Mouse (Mus musculus): Measurements from ENCODE around the gene Magi1.

Gene Magi1

GRCm38 (mm10) chr6:94257831-94258173 lies 25.9 kb downstream of the Magi1 start:
- DNase-seq (ENCODE audit: low read depth), result no peak

GRCm38 (mm10) chr6:94256982-94257830 lies 26.5 kb downstream of the Magi1 start:
- no peak for DNase-seq (ENCODE audit: low read depth)

DNA sequence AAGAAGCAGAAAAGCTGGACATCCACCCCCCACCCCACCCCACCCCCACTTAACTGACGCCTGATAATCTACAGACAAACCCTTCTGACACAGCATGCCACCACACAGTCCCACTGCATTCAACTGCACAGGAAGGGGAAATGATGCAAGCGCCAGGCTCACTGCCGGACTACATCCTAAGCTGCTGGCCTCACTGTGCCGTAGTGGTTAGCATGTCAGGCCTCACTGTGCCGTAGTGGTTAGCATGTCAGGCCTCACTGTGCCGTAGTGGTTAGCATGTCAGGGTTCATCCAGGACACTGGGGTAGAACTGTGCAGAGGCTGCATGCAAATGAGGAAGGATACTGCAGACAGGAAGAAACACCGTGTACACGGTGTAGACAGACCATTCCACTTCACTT lies 29.8 kb downstream of the Magi1 start:
- no peak for DNase-seq (ENCODE audit: low read depth)

- no peak for DNase-seq (ENCODE audit: low read depth)
Observed at GRCm38 (mm10) chr6:94251358-94251945, 32.3 kb downstream of the Magi1 start.

DNA sequence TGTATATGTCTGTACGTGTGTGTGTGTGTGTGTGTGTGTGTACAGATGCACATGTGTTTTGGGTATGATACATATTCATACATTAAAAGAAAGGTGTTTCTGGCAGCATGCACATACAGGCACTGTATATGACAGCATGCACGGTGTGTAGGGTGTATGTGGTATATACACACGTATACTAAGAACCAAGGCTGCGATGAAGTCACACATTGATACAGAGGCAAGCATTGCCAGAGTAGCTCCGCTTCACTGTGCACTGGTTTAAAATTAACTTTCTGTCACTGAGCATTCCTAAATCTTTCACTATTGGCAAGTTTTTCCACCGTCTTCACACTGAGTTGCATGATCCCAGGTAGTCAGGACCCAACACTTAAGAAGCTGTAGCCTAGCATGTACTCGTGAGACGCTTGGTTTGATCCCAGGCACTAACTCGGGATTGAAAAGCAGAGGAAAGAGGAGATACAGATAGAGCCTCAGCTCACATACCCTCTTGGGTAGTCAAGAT lies 34.4 kb downstream of the Magi1 start:
- no peak for DNase-seq (ENCODE audit: low read depth)

GRCm38 (mm10) chr6:94241251-94241650 lies 42.5 kb downstream of the Magi1 start:
- no peak for DNase-seq (ENCODE audit: low read depth)

- DNase-seq (ENCODE audit: low read depth), result no peak
Observed at GRCm38 (mm10) chr6:94238643-94239042, 45.1 kb downstream of the Magi1 start.

DNA sequence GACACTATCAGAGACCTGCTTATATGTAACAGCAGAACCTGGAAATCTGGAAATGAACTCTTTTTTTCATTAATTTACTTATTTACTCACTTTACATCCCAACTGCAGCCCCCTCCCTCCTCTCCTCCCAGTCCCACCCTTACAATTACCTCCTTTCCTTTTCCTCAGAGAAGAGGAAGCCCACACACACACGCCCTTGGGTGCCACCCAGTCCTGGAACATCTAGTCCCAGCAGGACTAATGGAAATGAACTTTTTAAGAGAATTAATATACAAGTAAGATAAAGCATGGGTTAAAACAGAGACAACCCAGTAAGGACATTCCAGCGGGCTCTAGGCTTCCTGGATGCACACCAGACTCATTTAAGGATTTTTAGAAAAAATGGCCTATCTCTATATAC lies 46.8 kb downstream of the Magi1 start:
- DNase-seq (ENCODE audit: low read depth), result no peak

GRCm38 (mm10) chr6:94232243-94232785 lies 51.4 kb downstream of the Magi1 start:
- DNase-seq (ENCODE audit: low read depth), result no peak

GRCm38 (mm10) chr6:94231831-94232230 lies 51.9 kb downstream of the Magi1 start:
- no peak for DNase-seq (ENCODE audit: low read depth)

- no peak for DNase-seq (ENCODE audit: low read depth)
Observed at GRCm38 (mm10) chr6:94231367-94231766, 52.4 kb downstream of the Magi1 start.

DNA sequence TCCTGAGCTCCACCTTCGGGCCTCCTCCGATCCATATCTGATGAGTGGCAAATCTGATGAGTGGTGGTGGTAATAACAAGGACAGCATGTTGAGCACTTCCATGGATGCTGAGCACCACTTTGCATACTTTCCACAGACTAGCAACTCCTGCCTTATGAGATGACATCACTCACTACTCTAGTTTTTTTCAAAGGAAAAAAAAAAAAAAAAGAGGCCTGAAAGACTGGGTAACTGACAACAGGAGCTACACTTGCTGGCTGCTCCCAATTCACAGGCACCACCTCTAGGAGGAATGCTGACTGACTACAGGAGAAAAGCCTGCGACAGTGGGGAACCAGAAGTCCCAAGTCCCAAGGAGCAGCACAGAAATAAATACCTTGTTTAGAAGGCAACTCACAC lies 52.8 kb downstream of the Magi1 start:
- DNase-seq (ENCODE audit: low read depth), result no peak

GRCm38 (mm10) chr6:94230129-94230528 lies 53.6 kb downstream of the Magi1 start:
- no peak for DNase-seq (ENCODE audit: low read depth)

DNA sequence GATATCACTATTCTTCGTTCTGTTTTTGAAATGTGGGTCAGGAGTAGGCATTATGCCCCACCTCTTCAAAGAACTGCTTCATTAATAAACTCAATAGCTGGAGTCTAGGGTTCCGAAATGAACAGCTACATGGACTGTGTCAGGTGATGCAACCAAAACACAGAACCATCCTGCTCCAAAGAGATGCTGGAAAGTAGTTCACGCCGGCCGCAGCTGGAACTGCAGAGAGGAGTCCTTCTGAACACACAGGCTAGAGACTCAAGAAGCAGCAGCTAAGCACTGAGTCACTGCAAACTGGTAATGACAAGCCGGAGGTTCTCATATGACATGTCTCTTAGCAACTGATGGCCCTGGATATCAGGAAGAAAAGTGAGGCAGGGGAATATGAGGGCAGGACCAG lies 57.5 kb downstream of the Magi1 start:
- no peak for DNase-seq (ENCODE audit: low read depth)

- no peak for DNase-seq (ENCODE audit: low read depth)
Observed at GRCm38 (mm10) chr6:94225832-94226231, 57.9 kb downstream of the Magi1 start.

- DNase-seq (ENCODE audit: low read depth), result no peak
Observed at GRCm38 (mm10) chr6:94225091-94225490, 58.6 kb downstream of the Magi1 start.

DNA sequence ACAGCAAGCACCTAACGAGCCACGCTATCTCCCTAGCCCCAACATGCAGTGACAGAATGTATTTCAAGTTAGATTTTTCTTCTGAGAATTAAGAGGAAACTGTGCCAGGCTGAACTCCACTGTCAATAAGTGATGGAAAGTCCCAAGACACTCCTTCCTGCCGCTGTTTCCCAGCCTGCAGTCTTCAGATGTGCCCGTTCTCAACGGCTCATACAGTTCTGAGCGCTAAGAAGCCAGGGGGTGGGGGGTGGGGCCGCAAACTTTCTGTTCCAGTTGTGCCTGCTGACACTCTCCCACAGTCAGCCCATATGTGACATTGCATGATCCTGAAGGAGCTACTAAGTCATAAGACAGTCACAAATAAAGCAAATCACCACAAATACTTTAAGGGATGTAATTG lies 61.5 kb downstream of the Magi1 start:
- no peak for DNase-seq (ENCODE audit: low read depth)

GRCm38 (mm10) chr6:94221750-94222149 lies 62.0 kb downstream of the Magi1 start:
- DNase-seq (ENCODE audit: low read depth), result no peak

GRCm38 (mm10) chr6:94218076-94218475 lies 65.6 kb downstream of the Magi1 start:
- DNase-seq (ENCODE audit: low read depth), result no peak

DNA sequence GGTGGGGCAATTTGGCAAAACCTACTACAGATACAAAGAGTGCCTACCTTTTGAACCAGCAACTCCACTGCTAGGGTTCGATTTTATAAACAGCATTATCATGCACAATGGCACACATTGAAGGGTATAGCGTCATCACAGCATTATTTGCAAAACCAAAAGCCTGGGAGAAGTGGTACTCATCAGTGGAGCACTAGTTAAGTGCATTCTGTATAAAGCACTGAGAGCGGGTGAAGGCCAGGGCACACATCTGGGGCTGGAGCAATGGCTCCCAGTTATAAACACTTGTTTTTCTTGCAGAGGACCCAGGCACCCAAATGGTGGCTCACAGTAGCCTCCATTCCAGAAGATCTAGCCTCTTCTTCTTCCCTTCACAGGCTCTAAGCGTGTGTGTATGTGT lies 67.9 kb downstream of the Magi1 start:
- DNase-seq (ENCODE audit: low read depth), result no peak

DNA sequence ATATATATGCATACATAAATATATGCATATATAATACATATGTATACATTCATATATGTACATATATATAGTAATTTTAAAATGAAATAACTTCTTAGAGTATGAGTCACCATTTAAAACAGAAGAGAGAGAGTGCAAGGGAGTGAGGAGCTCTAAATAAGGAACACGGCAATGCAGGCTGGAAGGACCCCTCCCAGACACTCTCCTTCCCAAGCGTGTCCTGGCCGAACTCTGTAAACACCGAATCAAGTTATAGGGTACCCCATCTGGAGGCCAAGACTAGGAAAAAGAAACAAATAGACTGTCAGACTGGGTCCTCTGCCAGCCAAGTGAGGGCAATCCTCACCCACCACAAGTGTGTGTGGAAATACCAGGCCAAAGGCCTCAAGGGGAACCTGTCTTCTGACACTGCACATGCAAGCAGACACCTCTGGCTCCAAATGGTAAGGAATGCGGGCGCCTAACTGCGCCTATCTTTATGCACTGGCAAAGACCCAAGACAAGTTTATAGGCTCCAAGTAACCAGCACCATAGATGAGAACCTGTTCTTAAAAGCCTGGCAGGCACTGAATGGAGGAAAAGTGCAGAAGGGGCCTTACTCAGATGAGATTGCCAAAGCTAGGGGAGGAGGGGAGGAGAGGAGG lies 68.7 kb downstream of the Magi1 start:
- DNase-seq (ENCODE audit: low read depth), result no peak

- DNase-seq (ENCODE audit: low read depth), result no peak
Observed at GRCm38 (mm10) chr6:94205926-94206325, 77.8 kb downstream of the Magi1 start.

GRCm38 (mm10) chr6:94203642-94204145 lies 80.0 kb downstream of the Magi1 start:
- DNase-seq (ENCODE audit: low read depth), result no peak
